Mouse (Mus musculus) lung, embryonic 15.5 days (tissue): ENCODE data around the gene Rsrc2. TPM values are rescaled to one million over a fixed set of nuclear protein-coding genes. Genes with fewer than 3 reads are reported as not detected.

Source experiments
- ATAC-seq: fragments of 200-750 bp; cut with Nextera tagmentation; 2 replicates; pipeline ENCODE4 v1.8.0; 2017; ENCODE audit warnings: moderate number of reproducible peaks, borderline replicate concordance; ENCODE audit not compliant: low FRiP score, low TSS enrichment; ENCODE audit errors: extremely low read depth
- H3K27ac ChIP-seq: fragments of 300-500 bp; sonication (generic); 2 replicates; pipeline ENCODE4 v1.5.1; 2015; ENCODE audit warnings: moderate library complexity, mild to moderate bottlenecking, inconsistent platforms
- H3K27me3 ChIP-seq: fragments of 300-500 bp; sonication (generic); 2 replicates; pipeline ENCODE4 v1.6.1; 2015; ENCODE audit warnings: inconsistent platforms
- H3K36me3 ChIP-seq: fragments of 300-500 bp; sonication (generic); 2 replicates; pipeline ENCODE4 v1.6.1; 2015; ENCODE audit warnings: inconsistent platforms
- H3K4me1 ChIP-seq: fragments of 300-500 bp; sonication (generic); 2 replicates; pipeline ENCODE4 v1.6.1; 2015; ENCODE audit warnings: inconsistent platforms
- H3K4me2 ChIP-seq: fragments of 300-500 bp; sonication (generic); 2 replicates; pipeline ENCODE4 v1.6.1; 2015; ENCODE audit warnings: inconsistent platforms, mild to moderate bottlenecking, moderate library complexity
- H3K4me3 ChIP-seq: fragments of 300-500 bp; sonication (generic); 2 replicates; pipeline ENCODE4 v1.5.1; 2015; ENCODE audit warnings: mild to moderate bottlenecking, inconsistent platforms
- H3K9ac ChIP-seq: fragments of 300-500 bp; sonication (generic); 2 replicates; pipeline ENCODE4 v1.6.1; 2015; ENCODE audit warnings: inconsistent platforms
- H3K9me3 ChIP-seq: fragments of 300-500 bp; sonication (generic); 2 replicates; pipeline ENCODE4 v1.6.1; 2016; ENCODE audit warnings: inconsistent platforms
- WGBS: fragments of 180-500 bp; shearing (Covaris S2); methylation state at CpG from one replicate; pipeline ENCODE4 v1.1.7; 2015; 5-methylcytosine and 5-hydroxymethylcytosine counted together
- polyA plus RNA-seq: library from polyadenylated mRNA; unstranded; fragments of >200 nt; fragmentation: Nextera tagmentation; extraction: Ambion mirVana; gene quantifications from 2 replicates; pipeline ENCODE4 v1.2.1, GENCODE M21; 2015

Rsrc2 gene
- polyA plus RNA-seq, 1 experiment from 2014 or later = 107 TPM

GRCm38 (mm10) chr5:123694468-123694867 lies 54.7 kb downstream of the Rsrc2 start:
- H3K4me1 ChIP-seq = peaks cover 18% of the 10 kb centered on the region
- peaks cover 12% of the 10 kb centered on the region for H3K36me3 ChIP-seq
- no peak overlapping the region for H3K4me2 ChIP-seq
- H3K9ac ChIP-seq = no peak overlapping the region
- peak overlapping the region; percentile 67 for H3K27ac ChIP-seq
- H3K4me3 ChIP-seq = no peak overlapping the region
- no peaks in the 10 kb centered on the region for H3K9me3 ChIP-seq
- 23% methylated on average over 6 of the region's 6 CpGs for WGBS
- no peaks in the 10 kb centered on the region for H3K27me3 ChIP-seq
- ATAC-seq = peak; percentile 84

GRCm38 (mm10) chr5:123684221-123685144 lies 64.7 kb downstream of the Rsrc2 start, which contains the start of gene Clip1:
Clip1 (minus strand) TSS chr5:123684618.
- WGBS = under 1% methylated on average over 48 of the region's 64 CpGs

GRCm38 (mm10) chr5:123683377-123684220 lies 65.6 kb downstream of the Rsrc2 start:
- WGBS = under 1% methylated on average over 78 of the region's 92 CpGs
- Histone ChIP-seq H3K9me3 (no peaks in the 10 kb centered on the region), H3K4me1 (peaks cover 43% of the 10 kb centered on the region), H3K27me3 (no peaks in the 10 kb centered on the region), H3K9ac (peak overlapping the region; percentile 94), H3K4me3 (peak overlapping the region; percentile 85), H3K4me2 (peak overlapping the region; percentile 93), H3K36me3 (no peaks in the 10 kb centered on the region), H3K27ac (peak overlapping the region; percentile 95)
- peak; percentile 66 for ATAC-seq

More at GRCm38 (mm10) chr5:123684221-123685144, 64.7 kb downstream of the Rsrc2 start, which contains the start of gene Clip1:
- Histone ChIP-seq H3K27me3 (no peaks in the 10 kb centered on the region), H3K27ac (peak within 1 kb of the TSS; percentile 95), H3K9ac (peak within 1 kb of the TSS; percentile 94), H3K4me2 (peak within 1 kb of the TSS; percentile 93), H3K4me3 (peak within 1 kb of the TSS; percentile 85), H3K36me3 (no peaks in the 10 kb centered on the region), H3K9me3 (no peaks in the 10 kb centered on the region), H3K4me1 (peaks cover 35% of the 10 kb centered on the region)
- ATAC-seq = peak; percentile 72

- Histone ChIP-seq H3K36me3 (no peaks in the 10 kb centered on the region), H3K9me3 (no peaks in the 10 kb centered on the region), H3K27ac (no peak overlapping the region), H3K27me3 (no peaks in the 10 kb centered on the region), H3K4me2 (peak overlapping the region; percentile 93), H3K4me3 (peak overlapping the region; percentile 85), H3K4me1 (peaks cover 43% of the 10 kb centered on the region), H3K9ac (peak overlapping the region; percentile 94; the same call in 1 of the 2 replicates)
- ATAC-seq = no peak
- 3% methylated on average over 6 of the region's 6 CpGs for WGBS
Observed at GRCm38 (mm10) chr5:123683043-123683376, 66.2 kb downstream of the Rsrc2 start.

GRCm38 (mm10) chr5:123682372-123682771 lies 66.8 kb downstream of the Rsrc2 start:
- Histone ChIP-seq H3K9ac (peak overlapping the region; percentile 11; the same call in 1 of the 2 replicates), H3K9me3 (no peaks in the 10 kb centered on the region), H3K36me3 (no peaks in the 10 kb centered on the region), H3K27ac (no peak overlapping the region), H3K4me2 (peak overlapping the region; percentile 93), H3K4me3 (no peak overlapping the region), H3K4me1 (peaks cover 43% of the 10 kb centered on the region), H3K27me3 (no peaks in the 10 kb centered on the region)
- ATAC-seq = no peak
- WGBS = 35% methylated on average over 4 of the region's 4 CpGs

- Histone ChIP-seq H3K36me3 (no peaks in the 10 kb centered on the region), H3K27ac (peak overlapping the region; percentile 38), H3K4me1 (peaks cover 40% of the 10 kb centered on the region), H3K4me2 (no peak overlapping the region), H3K9me3 (no peaks in the 10 kb centered on the region), H3K9ac (no peak overlapping the region), H3K27me3 (no peaks in the 10 kb centered on the region), H3K4me3 (no peak overlapping the region)
- ATAC-seq = no peak
- 37% methylated on average over 5 of the region's 5 CpGs for WGBS
Observed at GRCm38 (mm10) chr5:123679546-123680263, 69.5 kb downstream of the Rsrc2 start.

- no peak overlapping the region for H3K4me2 ChIP-seq
- WGBS = 64% methylated on average over 3 of the region's 3 CpGs
- no peaks in the 10 kb centered on the region for H3K36me3 ChIP-seq
- H3K27me3 ChIP-seq = no peaks in the 10 kb centered on the region
- no peak overlapping the region for H3K27ac ChIP-seq
- H3K4me1 ChIP-seq = peaks cover 38% of the 10 kb centered on the region
- no peak for ATAC-seq
- H3K4me3 ChIP-seq = no peak overlapping the region
- H3K9ac ChIP-seq = no peak overlapping the region
- H3K9me3 ChIP-seq = no peaks in the 10 kb centered on the region
Observed at GRCm38 (mm10) chr5:123679106-123679505, 70.1 kb downstream of the Rsrc2 start.

Other genes starting within 250 kb of the Rsrc2 start
- 0.40 and 0.54 TPM in 2 replicates for gene B3gnt4, start 239.0 kb downstream of the Rsrc2 start, polyA plus RNA-seq
- gene Diablo, start 225.2 kb downstream of the Rsrc2 start, polyA plus RNA-seq = 109 and 115 TPM in 2 replicates
- 0.36 and 1.3 TPM in 2 replicates for gene Gm49027, start 223.9 kb downstream of the Rsrc2 start, polyA plus RNA-seq
- 24.1 and 24.7 TPM in 2 replicates for gene Vps33a, start 176.4 kb downstream of the Rsrc2 start, polyA plus RNA-seq
- gene Clip1, start 64.8 kb downstream of the Rsrc2 start, polyA plus RNA-seq = 35.5 and 39.1 TPM in 2 replicates
- gene Zcchc8, start 28.3 kb downstream of the Rsrc2 start, polyA plus RNA-seq = 67.1 and 90.4 TPM in 2 replicates
- 30.3 and 32.3 TPM in 2 replicates for gene Kntc1, start 302 bp upstream of the Rsrc2 start, polyA plus RNA-seq
- gene Hcar2, start 116.1 kb upstream of the Rsrc2 start, polyA plus RNA-seq = 0.29 and 0.34 TPM in 2 replicates
- gene Hcar1, start 130.6 kb upstream of the Rsrc2 start, polyA plus RNA-seq = 0.59 and 0.75 TPM in 2 replicates
- 118 and 120 TPM in 2 replicates for gene Denr, start 157.8 kb upstream of the Rsrc2 start, polyA plus RNA-seq
- gene Gm43518, start 178.0 kb upstream of the Rsrc2 start, polyA plus RNA-seq = 1.7 and 2.3 TPM in 2 replicates
- 5.2 and 6.3 TPM in 2 replicates for gene Ccdc62, start 181.3 kb upstream of the Rsrc2 start, polyA plus RNA-seq
- gene Hip1r, start 224.2 kb upstream of the Rsrc2 start, polyA plus RNA-seq = 11.8 and 13.3 TPM in 2 replicates